Mouse (Mus musculus): ENCODE data around the gene Gm5901.

GRCm38 (mm10) chr7:105374866-105375265 is at the start of gene Gm5901:
- TF ChIP-seq TCF3 (IDR thresholded peaks at IDR 0.05; ENCODE audit: insufficient read length, low read depth) (no peak), E2F4 (IDR thresholded peaks at IDR 0.05; ENCODE audit: insufficient read depth) (no peak)
